Mouse (Mus musculus): Measurements from ENCODE around the gene Lrtm2. TPM values are rescaled to one million over a fixed set of nuclear protein-coding genes. Genes with fewer than 3 reads are reported as not detected.

Lrtm2 gene
- polyA plus RNA-seq, 1 experiment from 2014 or later: not detected

DNA sequence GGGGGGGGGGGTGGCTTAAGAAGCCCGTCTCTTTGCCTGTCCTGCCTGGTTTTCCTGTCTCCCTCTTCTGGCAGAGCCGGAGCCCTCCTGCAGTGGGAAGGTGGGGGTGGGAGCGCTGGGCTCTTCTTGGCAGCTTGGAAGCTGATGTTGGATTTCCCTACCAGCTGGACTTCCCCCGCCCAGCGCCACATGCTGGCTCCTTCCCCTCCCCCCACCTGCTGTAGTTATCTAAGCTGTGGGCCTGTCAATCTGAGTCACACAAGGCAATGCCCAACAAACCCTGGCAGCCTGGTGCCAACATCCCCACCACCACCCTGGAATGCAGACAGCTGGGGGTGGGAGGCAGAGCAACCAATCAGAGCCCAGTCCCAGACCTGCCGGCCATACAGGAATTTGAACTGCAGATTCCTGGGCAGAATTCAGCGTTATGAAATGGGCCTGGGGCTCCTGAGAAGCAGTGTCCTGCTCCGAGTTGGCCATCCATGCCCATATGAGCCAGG, 1.3 kb downstream of the Lrtm2 start:
- H3K27ac ChIP-seq (ENCODE audit: low read depth, low read length): no peak overlapping the region
- DNase-seq (ENCODE audit: low spot score, missing footprints): peak; percentile 88
- peak; percentile 31; the same call in 1 of the 2 replicates for ATAC-seq (ENCODE audit: low FRiP score)
- peaks cover 11% of the 10 kb centered on the region for H3K4me1 ChIP-seq (ENCODE audit: control insufficient read depth, insufficient read depth, low read length)
- H3K9me3 ChIP-seq (ENCODE audit: control insufficient read depth, low read length): no peaks in the 10 kb centered on the region
- no peaks in the 10 kb centered on the region for H3K36me3 ChIP-seq (ENCODE audit: control insufficient read depth, insufficient read depth, low read length)
- H3K27me3 ChIP-seq (ENCODE audit: control insufficient read depth, insufficient read depth, low read length): peaks cover 32% of the 10 kb centered on the region
- WGBS: 1% methylated on average over 8 of the region's 8 CpGs
- 0 out of 2 replicates have a peak overlapping the region, but pooled peaks have one; percentile 13 for H3K4me2 ChIP-seq
- no peak overlapping the region for H3K9ac ChIP-seq (ENCODE audit: low read length)
- no peak overlapping the region for H3K4me3 ChIP-seq (ENCODE audit: low read depth, low read length)

DNA sequence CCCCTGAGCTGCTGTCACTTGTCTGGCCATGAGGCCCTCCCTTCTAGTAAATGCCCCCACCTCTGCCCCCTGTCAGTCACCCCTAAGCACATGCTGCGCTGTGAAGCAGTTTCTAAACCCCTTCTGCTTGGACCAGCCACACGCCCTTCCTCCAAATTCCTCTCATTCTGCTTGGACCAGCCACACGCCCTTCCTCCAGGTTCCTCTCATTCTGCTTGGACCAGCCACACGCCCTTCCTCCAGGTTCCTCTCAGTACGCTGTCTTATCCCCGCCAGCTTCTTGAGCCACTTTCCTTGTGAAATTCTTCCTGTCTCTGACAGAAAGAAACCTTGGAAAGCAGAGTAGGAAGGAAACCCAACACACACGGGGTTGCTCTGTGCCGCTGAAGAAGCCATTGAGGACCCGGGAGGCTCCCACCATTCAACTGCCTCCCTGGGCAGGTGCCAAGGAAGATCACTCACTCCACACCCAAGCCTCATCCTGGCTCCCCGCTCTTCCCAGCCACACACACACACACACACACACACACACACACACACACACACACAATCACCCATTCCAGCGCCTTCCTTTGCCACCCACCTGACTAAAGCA, 1.9 kb downstream of the Lrtm2 start:
- DNase-seq (ENCODE audit: low spot score, missing footprints): no peak
- WGBS: 11% methylated on average over 10 of the region's 11 CpGs
- Histone ChIP-seq H3K27me3 (ENCODE audit: control insufficient read depth, insufficient read depth, low read length) (peaks cover 32% of the 10 kb centered on the region), H3K4me2 (no peak overlapping the region), H3K9ac (ENCODE audit: low read length) (no peak overlapping the region), H3K36me3 (ENCODE audit: control insufficient read depth, insufficient read depth, low read length) (no peaks in the 10 kb centered on the region), H3K4me1 (ENCODE audit: control insufficient read depth, insufficient read depth, low read length) (peaks cover 11% of the 10 kb centered on the region), H3K27ac (ENCODE audit: low read depth, low read length) (no peak overlapping the region), H3K4me3 (ENCODE audit: low read depth, low read length) (no peak overlapping the region), H3K9me3 (ENCODE audit: control insufficient read depth, low read length) (no peaks in the 10 kb centered on the region)
- 0 out of 2 replicates have a peak, but pooled peaks have one; percentile 4 for ATAC-seq (ENCODE audit: low FRiP score)

DNA sequence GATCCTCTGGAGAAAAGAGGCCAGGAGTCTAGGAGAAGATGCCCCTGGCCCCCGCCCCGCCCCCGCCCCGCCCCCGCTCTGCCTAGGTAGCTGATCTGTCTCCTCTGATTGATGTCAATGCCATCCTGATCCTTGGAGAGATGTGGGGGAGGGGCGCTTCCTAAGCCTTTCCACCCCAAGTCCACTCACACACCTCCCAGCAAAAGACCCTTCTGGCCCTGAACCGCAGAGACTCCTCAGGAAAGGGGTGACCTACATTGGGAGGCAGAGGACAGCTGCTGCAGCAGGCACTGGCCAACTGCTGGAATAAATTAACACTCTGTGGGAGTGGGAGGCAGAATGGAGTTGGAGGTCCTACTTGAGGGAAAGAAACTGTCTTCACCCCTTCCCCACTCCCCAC, 4.0 kb downstream of the Lrtm2 start:
- Histone ChIP-seq H3K4me3 (ENCODE audit: low read depth, low read length) (no peak overlapping the region), H3K27ac (ENCODE audit: low read depth, low read length) (no peak overlapping the region), H3K4me2 (no peak overlapping the region), H3K9me3 (ENCODE audit: control insufficient read depth, low read length) (no peaks in the 10 kb centered on the region), H3K9ac (ENCODE audit: low read length) (no peak overlapping the region), H3K36me3 (ENCODE audit: control insufficient read depth, insufficient read depth, low read length) (no peaks in the 10 kb centered on the region), H3K27me3 (ENCODE audit: control insufficient read depth, insufficient read depth, low read length) (peaks cover 31% of the 10 kb centered on the region), H3K4me1 (ENCODE audit: control insufficient read depth, insufficient read depth, low read length) (peaks cover 11% of the 10 kb centered on the region)
- 39% methylated on average over 7 of the region's 7 CpGs for WGBS
- no peak for DNase-seq (ENCODE audit: low spot score, missing footprints)
- no peak for ATAC-seq (ENCODE audit: low FRiP score)

- DNase-seq (ENCODE audit: low spot score, missing footprints): no peak
Observed at GRCm38 (mm10) chr6:119325978-119326377, 4.6 kb downstream of the Lrtm2 start.

GRCm38 (mm10) chr6:119324776-119325175, 5.8 kb downstream of the Lrtm2 start:
- 45% methylated on average over 10 of the region's 10 CpGs for WGBS
- Histone ChIP-seq H3K9me3 (ENCODE audit: control insufficient read depth, low read length) (no peaks in the 10 kb centered on the region), H3K27ac (ENCODE audit: low read depth, low read length) (no peak overlapping the region), H3K27me3 (ENCODE audit: control insufficient read depth, insufficient read depth, low read length) (peaks cover 13% of the 10 kb centered on the region), H3K9ac (ENCODE audit: low read length) (no peak overlapping the region), H3K4me2 (no peak overlapping the region), H3K4me3 (ENCODE audit: low read depth, low read length) (no peak overlapping the region), H3K36me3 (ENCODE audit: control insufficient read depth, insufficient read depth, low read length) (no peaks in the 10 kb centered on the region), H3K4me1 (ENCODE audit: control insufficient read depth, insufficient read depth, low read length) (peaks cover 6% of the 10 kb centered on the region)
- no peak for DNase-seq (ENCODE audit: low spot score, missing footprints)
- no peak for ATAC-seq (ENCODE audit: low FRiP score)

More at GRCm38 (mm10) chr6:119325978-119326377, 4.6 kb downstream of the Lrtm2 start:
- Histone ChIP-seq H3K9ac (ENCODE audit: low read length) (no peak overlapping the region), H3K36me3 (ENCODE audit: control insufficient read depth, insufficient read depth, low read length) (no peaks in the 10 kb centered on the region), H3K4me1 (ENCODE audit: control insufficient read depth, insufficient read depth, low read length) (peaks cover 11% of the 10 kb centered on the region), H3K9me3 (ENCODE audit: control insufficient read depth, low read length) (no peaks in the 10 kb centered on the region), H3K4me2 (no peak overlapping the region), H3K27ac (ENCODE audit: low read depth, low read length) (no peak overlapping the region), H3K27me3 (ENCODE audit: control insufficient read depth, insufficient read depth, low read length) (peaks cover 25% of the 10 kb centered on the region), H3K4me3 (ENCODE audit: low read depth, low read length) (no peak overlapping the region)
- ATAC-seq (ENCODE audit: low FRiP score): no peak
- WGBS: 76% methylated on average over 6 of the region's 6 CpGs

- DNase-seq (ENCODE audit: low spot score, missing footprints) (no peak), ATAC-seq (ENCODE audit: low FRiP score) (no peak)
- H3K4me2 ChIP-seq: no peak overlapping the region
- no peaks in the 10 kb centered on the region; the same call in 1 of the 2 replicates for H3K9me3 ChIP-seq (ENCODE audit: control insufficient read depth, low read length)
- 81% methylated on average over 7 of the region's 7 CpGs for WGBS
- H3K27me3 ChIP-seq (ENCODE audit: control insufficient read depth, insufficient read depth, low read length): no peaks in the 10 kb centered on the region
- no peak overlapping the region for H3K9ac ChIP-seq (ENCODE audit: low read length)
- H3K4me1 ChIP-seq (ENCODE audit: control insufficient read depth, insufficient read depth, low read length): no peaks in the 10 kb centered on the region
- H3K36me3 ChIP-seq (ENCODE audit: control insufficient read depth, insufficient read depth, low read length): no peaks in the 10 kb centered on the region
- no peak overlapping the region for H3K4me3 ChIP-seq (ENCODE audit: low read depth, low read length)
- H3K27ac ChIP-seq (ENCODE audit: low read depth, low read length): no peak overlapping the region
Observed at GRCm38 (mm10) chr6:119321752-119322151, 8.8 kb downstream of the Lrtm2 start.

DNA sequence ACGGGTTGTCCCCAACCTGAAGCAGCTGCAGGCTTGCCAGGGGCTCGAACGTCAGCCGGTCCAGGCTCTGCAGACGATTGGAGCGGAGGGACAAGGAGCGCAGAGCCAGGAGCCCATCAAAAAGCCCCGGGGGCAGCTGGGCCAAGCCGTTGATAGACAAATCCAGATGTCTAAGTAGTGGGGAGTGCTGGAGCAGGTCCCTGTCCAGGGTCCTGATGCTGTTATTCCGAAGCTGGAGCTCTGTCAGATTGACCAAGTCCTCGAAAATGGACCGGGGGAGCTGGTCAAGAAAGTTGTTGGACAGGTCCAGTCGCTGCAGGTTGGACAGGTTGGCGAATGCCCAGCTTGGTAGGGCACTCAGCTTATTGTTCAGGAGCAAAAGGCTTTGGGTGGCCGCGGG, 10.1 kb downstream of the Lrtm2 start:
- DNase-seq (ENCODE audit: low spot score, missing footprints) (peak; percentile 81), ATAC-seq (ENCODE audit: low FRiP score) (no peak)
- H3K4me2 ChIP-seq: no peak overlapping the region
- no peak overlapping the region for H3K4me3 ChIP-seq (ENCODE audit: low read depth, low read length)
- no peak overlapping the region for H3K9ac ChIP-seq (ENCODE audit: low read length)
- no peaks in the 10 kb centered on the region for H3K4me1 ChIP-seq (ENCODE audit: control insufficient read depth, insufficient read depth, low read length)
- H3K36me3 ChIP-seq (ENCODE audit: control insufficient read depth, insufficient read depth, low read length): no peaks in the 10 kb centered on the region
- H3K9me3 ChIP-seq (ENCODE audit: control insufficient read depth, low read length): no peaks in the 10 kb centered on the region; the same call in 1 of the 2 replicates
- H3K27me3 ChIP-seq (ENCODE audit: control insufficient read depth, insufficient read depth, low read length): no peaks in the 10 kb centered on the region
- 51% methylated on average over 16 of the region's 16 CpGs for WGBS
- no peak overlapping the region for H3K27ac ChIP-seq (ENCODE audit: low read depth, low read length)

- WGBS: 76% methylated on average over 2 of the region's 2 CpGs
- peak; percentile 81 for DNase-seq (ENCODE audit: low spot score, missing footprints)
Observed at GRCm38 (mm10) chr6:119319358-119319757, 11.2 kb downstream of the Lrtm2 start.

GRCm38 (mm10) chr6:119318732-119319131, 11.8 kb downstream of the Lrtm2 start:
- no peaks in the 10 kb centered on the region for H3K27me3 ChIP-seq (ENCODE audit: control insufficient read depth, insufficient read depth, low read length)
- H3K27ac ChIP-seq (ENCODE audit: low read depth, low read length): no peak overlapping the region
- no peak overlapping the region for H3K4me2 ChIP-seq
- H3K4me3 ChIP-seq (ENCODE audit: low read depth, low read length): no peak overlapping the region
- H3K4me1 ChIP-seq (ENCODE audit: control insufficient read depth, insufficient read depth, low read length): no peaks in the 10 kb centered on the region
- no peaks in the 10 kb centered on the region for H3K36me3 ChIP-seq (ENCODE audit: control insufficient read depth, insufficient read depth, low read length)
- DNase-seq (ENCODE audit: low spot score, missing footprints) (no peak), ATAC-seq (ENCODE audit: low FRiP score) (no peak)
- no peaks in the 10 kb centered on the region; the same call in 1 of the 2 replicates for H3K9me3 ChIP-seq (ENCODE audit: control insufficient read depth, low read length)
- H3K9ac ChIP-seq (ENCODE audit: low read length): no peak overlapping the region
- WGBS: 82% methylated on average over 9 of the region's 9 CpGs

More at GRCm38 (mm10) chr6:119319358-119319757, 11.2 kb downstream of the Lrtm2 start:
- no peak overlapping the region for H3K4me3 ChIP-seq (ENCODE audit: low read depth, low read length)
- no peaks in the 10 kb centered on the region; the same call in 1 of the 2 replicates for H3K9me3 ChIP-seq (ENCODE audit: control insufficient read depth, low read length)
- no peak overlapping the region for H3K9ac ChIP-seq (ENCODE audit: low read length)
- H3K4me2 ChIP-seq: no peak overlapping the region
- no peak overlapping the region for H3K27ac ChIP-seq (ENCODE audit: low read depth, low read length)
- no peak for ATAC-seq (ENCODE audit: low FRiP score)
- H3K4me1 ChIP-seq (ENCODE audit: control insufficient read depth, insufficient read depth, low read length): no peaks in the 10 kb centered on the region
- H3K27me3 ChIP-seq (ENCODE audit: control insufficient read depth, insufficient read depth, low read length): no peaks in the 10 kb centered on the region
- no peaks in the 10 kb centered on the region for H3K36me3 ChIP-seq (ENCODE audit: control insufficient read depth, insufficient read depth, low read length)
